Mouse (Mus musculus) erythroblast, adult 5-6 weeks (primary cell): ENCODE data around the gene Efna3. TPM values are rescaled to one million over a fixed set of nuclear protein-coding genes. Genes with fewer than 3 reads are reported as not detected.

Source experiments
- ATAC-seq: replicated peaks from 2 replicates; pipeline ENCODE4 v1.8.0; 2016; ENCODE audit warnings: moderate number of reproducible peaks, mild to moderate bottlenecking, moderate TSS enrichment, inconsistent platforms; ENCODE audit not compliant: poor library complexity, low FRiP score, severe bottlenecking
- total RNA-seq, 2 experiments: library from RNA; stranded (forward) in 1 of 2; stranded (reverse) in 1 of 2; fragments of 150-400 nt in 1 of 2; fragments of 200-764, 138-1000 nt in 1 of 2; gene quantifications; 2 replicates each; pipeline versions ENCODE4 v1.2.3 to v1.2.4; 2015 to 2017; ENCODE audit warnings: low replicate concordance in 2 of 2

The Efna3 gene
- total RNA-seq (2015; ENCODE audit: low replicate concordance) (not detected in 2 replicates), total RNA-seq (2017; ENCODE audit: low replicate concordance) (not detected in 2 replicates)

DNA sequence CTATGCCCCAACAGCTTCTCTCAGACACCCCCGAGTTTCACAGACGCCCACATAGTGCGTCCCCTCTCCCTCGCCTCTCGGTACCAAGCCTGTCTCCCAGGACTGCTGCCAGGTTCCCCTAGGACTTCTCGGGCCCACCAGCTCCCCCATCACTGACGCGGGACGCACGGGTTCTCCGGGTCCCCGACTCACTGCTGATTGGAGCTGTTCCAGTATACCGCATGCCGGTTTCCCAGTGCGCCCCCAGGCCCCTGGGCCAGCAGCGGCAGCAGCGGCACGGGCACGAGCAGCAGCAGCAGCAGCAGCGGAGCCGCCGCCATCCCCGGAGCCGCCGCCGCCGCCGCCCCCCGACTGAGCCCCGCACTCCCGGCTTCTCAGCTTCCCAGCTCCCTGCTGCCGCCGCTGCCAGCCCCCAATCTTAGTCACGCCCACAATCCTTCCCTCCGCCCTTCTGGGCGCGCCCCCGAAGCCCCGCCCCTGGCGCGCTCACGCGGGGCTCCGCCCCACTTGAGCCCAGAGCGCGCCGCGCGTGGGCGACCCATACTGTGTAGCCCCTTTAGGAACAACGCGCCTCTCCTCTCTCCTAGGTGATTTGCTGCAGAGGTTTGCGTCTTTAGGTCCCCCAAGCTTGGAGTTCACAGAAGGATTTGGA lies at the start of gene Efna3:
TSS of gene Efna3 (minus strand) at position 452 of the 652 bp plus-strand sequence.
- ATAC-seq = no peak

- ATAC-seq = no peak
Observed at GRCm38 (mm10) chr3:89367338-89367737, 44.6 kb upstream of the Efna3 start.

GRCm38 (mm10) chr3:89365486-89366414 lies 43.0 kb upstream of the Efna3 start:
- ATAC-seq = no peak

GRCm38 (mm10) chr3:89365153-89365485 lies 42.4 kb upstream of the Efna3 start, which contains the start of gene Dcst1:
Dcst1 (minus strand) TSS chr3:89365253.
- ATAC-seq = no peak

- no peak for ATAC-seq
Observed at GRCm38 (mm10) chr3:89364631-89365030, 41.9 kb upstream of the Efna3 start.

DNA sequence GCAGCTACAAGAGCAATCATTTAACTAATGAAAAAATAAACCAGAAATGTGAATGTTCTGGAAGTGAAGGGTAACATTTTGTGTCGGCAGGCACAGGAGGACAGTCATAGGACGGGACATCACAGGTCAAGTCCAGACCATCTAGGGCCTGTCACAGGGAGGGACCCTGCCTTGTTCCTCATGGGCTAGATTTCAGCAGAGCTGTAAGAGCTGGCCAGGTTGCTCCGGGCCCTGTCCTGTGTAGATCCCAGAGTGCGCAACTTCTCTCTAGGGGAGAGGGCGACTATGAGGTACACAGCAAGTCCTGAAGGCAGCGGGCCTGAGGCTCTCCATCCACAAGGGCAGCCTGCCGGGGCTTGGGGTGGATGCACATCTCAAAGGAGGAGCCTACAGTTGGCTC lies 38.9 kb upstream of the Efna3 start, which contains the start of gene Dcst2:
TSS of gene Dcst2 (plus strand) at position 301 of the 400 bp plus-strand sequence.
- ATAC-seq = no peak

DNA sequence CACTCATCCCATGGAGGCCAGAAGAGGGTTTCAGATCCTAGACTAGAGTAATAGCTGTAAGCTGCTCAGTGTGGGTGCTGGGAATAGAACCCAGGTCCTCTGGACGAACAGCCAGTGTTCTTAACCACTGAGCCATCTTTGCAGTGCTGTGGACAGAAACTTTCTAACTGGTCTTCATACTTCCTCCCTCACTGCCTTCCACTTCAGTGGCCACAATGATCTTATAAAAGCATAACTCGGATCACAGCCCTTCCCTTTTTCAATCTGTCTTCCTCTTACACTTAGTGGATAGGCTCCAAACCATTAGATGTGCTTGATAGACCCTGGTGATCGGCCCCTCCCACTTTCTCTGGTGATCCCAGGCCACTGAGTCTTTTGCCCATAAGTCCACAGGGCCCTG lies 37.5 kb upstream of the Efna3 start:
- no peak for ATAC-seq

DNA sequence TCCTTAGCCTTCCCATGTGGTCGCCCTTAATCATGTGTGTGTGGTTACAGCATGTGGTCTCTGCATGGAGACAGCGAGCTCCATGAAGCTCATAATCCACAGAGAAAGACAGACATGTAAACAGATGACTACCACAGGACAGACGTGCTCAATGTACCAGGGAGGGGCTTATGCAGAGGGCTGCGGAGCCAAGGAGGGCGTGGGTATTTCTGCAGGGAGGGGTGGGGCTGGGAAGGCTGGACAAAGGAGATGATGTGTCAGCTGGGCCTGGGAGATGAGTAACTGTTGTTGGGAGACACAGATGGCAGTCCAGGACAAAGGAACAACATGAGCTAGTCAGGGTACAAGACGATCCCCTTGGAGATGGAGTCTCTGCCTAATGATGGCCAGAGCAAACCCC lies 36.9 kb upstream of the Efna3 start:
- no peak for ATAC-seq

DNA sequence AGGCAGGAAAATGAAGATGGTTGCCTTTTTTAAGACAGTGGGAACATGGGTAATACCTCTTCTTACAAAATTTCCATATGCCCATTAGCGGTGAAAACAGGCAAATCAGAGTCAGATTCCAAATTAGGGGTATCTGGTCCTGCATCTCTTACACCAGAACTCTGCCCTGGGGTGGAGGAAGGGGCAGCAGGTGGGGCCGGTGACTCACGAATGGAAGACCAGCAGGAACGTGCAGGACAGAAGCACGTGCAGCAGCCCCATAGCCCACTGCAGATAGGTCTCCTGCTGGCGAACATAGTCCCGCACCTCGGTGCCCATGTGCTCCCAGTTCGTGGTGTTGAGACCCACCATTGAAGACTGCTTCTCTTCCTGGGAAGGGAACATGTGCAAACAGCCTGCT lies 33.3 kb upstream of the Efna3 start:
- ATAC-seq = no peak

DNA sequence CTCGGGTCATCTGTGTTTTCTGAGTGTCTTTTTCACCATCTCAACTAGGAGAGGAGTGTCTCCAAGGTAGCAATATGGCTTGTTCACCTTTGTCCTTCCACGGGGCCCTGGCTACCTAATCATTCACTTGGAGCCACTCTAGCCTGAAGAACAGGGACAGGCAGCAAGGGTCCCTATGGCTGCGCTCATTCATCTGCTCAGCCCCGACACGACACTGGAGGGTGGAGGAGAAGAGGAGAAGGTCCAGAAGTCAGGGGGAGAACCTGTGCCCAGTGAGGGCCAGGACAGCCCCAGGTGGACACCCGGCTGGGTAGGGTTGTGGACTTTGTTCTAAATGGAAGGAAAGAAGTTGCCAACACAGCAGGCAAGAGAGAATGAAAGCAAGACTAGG lies 32.7 kb upstream of the Efna3 start:
- no peak for ATAC-seq

DNA sequence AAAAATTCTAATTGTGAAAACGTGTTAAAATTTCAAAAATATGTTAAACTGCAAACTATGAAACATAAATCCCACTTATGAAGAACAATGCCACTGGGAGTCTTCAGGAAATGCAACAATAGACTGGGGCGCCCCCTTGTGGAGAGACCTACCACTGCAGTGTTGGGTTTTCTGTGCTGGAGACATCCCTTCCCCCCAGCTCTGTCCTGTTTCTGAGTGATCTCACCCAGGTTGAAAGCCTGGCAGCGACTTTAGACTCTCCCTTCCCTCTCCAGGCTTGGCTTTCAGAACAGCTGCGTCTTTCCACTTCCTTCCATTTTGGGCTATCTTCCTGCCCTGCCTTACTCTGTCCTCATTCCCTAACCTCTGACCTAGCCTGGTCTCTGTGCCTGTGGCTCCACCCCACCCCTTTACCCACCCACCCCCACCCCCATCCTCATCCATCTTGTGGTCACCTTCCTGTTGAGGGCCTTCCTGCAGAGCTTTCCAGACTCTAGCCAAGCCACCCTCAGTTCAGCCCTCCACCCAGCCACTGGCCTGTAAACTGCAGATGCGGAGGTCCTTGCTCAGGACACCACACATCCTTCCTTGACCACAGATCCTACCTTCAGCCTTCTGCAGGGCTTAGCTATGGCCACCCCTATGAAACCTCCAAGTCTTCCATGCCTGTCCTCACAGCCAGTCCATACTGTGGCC lies 32.2 kb upstream of the Efna3 start:
- ATAC-seq = no peak

DNA sequence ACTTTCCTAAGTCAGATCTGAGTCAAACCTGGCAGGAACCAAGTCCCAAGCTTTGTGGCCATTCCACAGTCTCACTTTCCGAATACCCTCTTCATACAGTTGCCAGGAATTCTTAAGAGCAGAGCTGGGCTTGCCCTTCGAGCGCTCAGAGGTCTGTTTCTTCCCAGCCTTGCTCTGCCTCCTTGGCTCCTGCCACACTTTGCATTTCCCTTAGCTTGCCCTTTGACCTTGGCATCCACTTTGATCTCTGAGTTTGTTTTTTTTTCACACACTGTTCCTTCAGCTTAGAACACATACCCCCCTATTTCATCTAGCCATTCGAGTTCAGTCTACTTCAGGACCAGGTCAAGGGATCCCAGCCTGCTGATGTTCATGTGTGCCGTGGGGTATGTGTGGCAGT lies 28.5 kb upstream of the Efna3 start:
- ATAC-seq = no peak

GRCm38 (mm10) chr3:89349869-89350501 lies 27.2 kb upstream of the Efna3 start, which contains the start of gene Adam15:
Adam15 (minus strand) TSS chr3:89349996.
- ATAC-seq = peak; percentile 64

- ATAC-seq = no peak
Observed at GRCm38 (mm10) chr3:89348911-89349868, 26.4 kb upstream of the Efna3 start.

GRCm38 (mm10) chr3:89347916-89348315 lies 25.2 kb upstream of the Efna3 start:
- ATAC-seq = no peak

DNA sequence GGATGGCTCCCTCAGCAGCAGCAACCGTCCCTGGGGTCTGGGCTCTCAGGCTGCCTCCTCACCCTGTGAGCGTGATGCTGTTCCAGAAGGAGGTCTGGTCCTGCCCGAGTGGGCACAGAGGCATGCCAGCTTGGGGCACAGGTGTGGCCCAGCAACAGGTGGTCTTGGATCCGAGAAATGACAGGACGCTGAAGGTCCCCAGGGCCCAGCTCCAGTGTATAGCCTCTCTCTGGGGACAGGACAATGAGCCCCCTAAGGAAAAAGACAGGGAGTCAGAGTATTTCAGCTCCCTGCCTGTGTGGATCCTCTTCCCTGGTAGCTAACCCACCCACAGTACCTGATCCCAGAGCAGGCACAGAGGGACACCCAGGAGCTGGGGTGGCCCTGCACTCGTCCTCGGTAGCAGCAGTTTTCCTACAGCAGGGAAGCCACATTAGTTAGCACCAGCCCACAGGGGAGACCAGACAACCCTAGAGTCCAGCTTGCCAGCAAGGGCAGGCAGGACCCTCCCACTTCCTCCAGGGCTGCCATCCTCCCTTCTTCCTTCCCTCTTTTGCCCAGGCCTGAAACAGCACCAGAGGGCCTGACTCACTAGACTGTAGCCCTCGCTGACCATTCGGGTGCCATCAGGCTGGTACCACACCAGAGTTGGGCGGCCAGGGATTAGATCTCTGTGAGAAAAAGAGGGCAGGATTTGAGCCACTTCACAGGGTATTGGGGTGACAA lies 24.2 kb upstream of the Efna3 start:
- ATAC-seq = no peak

- no peak for ATAC-seq
Observed at GRCm38 (mm10) chr3:89343279-89343678, 20.5 kb upstream of the Efna3 start.

DNA sequence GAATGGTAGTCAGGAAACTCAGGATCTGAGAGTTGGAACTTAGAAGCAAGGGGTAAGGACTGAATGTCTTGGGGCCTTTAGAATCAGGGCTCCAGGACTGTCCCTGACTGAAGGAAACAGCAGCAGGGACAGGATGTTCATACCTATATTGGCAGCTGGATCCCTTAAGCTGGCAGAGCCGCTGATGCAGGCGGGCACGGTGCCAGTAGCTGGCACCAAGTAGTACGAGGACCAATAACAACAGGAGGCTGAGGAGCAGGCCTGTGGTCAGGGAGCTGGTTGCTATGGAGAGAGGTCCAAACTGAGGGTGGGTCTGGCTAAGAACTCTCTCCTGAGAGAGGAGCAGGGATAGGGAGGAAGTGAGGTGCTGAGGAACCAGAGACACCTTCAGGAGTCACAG lies 19.0 kb upstream of the Efna3 start:
- ATAC-seq = no peak
